Mouse (Mus musculus) CH12.LX (cell line): Measurements from ENCODE around the gene Arid5a. TPM values are rescaled to one million over a fixed set of nuclear protein-coding genes. Genes with fewer than 3 reads are reported as not detected.

Experiments
- DNase-seq: peaks from one replicate; pipeline ENCODE4 v3.0.0-alpha.2; 2013; ENCODE audit errors: extremely low read depth
- H3K27ac ChIP-seq: 2 replicates; pipeline ENCODE4 v1.5.1; 2012; ENCODE audit warnings: low read depth, mild to moderate bottlenecking, control low read depth, moderate library complexity; ENCODE audit not compliant: insufficient read depth
- H3K27me3 ChIP-seq: replicated peaks from 2 replicates; pipeline ENCODE3; 2012; ENCODE audit warnings: inconsistent platforms
- H3K36me3 ChIP-seq, 2 experiments: replicated peaks in 1 of 2; 2 replicates each; pipeline versions ENCODE3 to v1.6.1; 2012; ENCODE audit warnings: inconsistent platforms in 1 of 2, low read length in 1 of 2, mild to moderate bottlenecking in 1 of 2, mixed read lengths in 1 of 2, moderate library complexity in 1 of 2; ENCODE audit not compliant: control insufficient read depth in 1 of 2, insufficient read depth in 1 of 2
- H3K4me1 ChIP-seq, 2 experiments: 2 replicates each; pipeline ENCODE4 v1.6.1; 2012; ENCODE audit warnings: inconsistent platforms in 1 of 2, moderate library complexity in 1 of 2; ENCODE audit not compliant: insufficient read depth in 2 of 2, control insufficient read depth in 1 of 2
- H3K4me2 ChIP-seq: 2 replicates; pipeline ENCODE4 v1.6.1; 2012; ENCODE audit warnings: low read depth, mild to moderate bottlenecking, control low read depth; ENCODE audit not compliant: poor library complexity, insufficient read depth, severe bottlenecking
- H3K4me3 ChIP-seq, 3 experiments: fragments of 150-350 bp in 1 of 3; sonication (generic) in 1 of 3; replicated peaks in 1 of 3; 2 replicates each; pipeline versions ENCODE3 to v1.5.1; 2011 to 2012; ENCODE audit warnings: low read depth in 2 of 3, low read length in 2 of 3, mild to moderate bottlenecking in 2 of 3, moderate library complexity in 2 of 3, control low read depth in 1 of 3, improper control_type of control experiment in 1 of 3, inconsistent platforms in 1 of 3, mixed read lengths in 1 of 3; ENCODE audit not compliant: poor library complexity in 1 of 3
- H3K79me2 ChIP-seq: replicated peaks from 2 replicates; pipeline ENCODE4 v1.6.1; 2012; ENCODE audit warnings: mild to moderate bottlenecking, moderate library complexity; ENCODE audit not compliant: control insufficient read depth, poor library complexity, insufficient read depth, severe bottlenecking; ENCODE audit errors: extremely low read depth
- H3K9ac ChIP-seq: 2 replicates; pipeline ENCODE4 v1.6.1; 2012; ENCODE audit warnings: low read depth, mild to moderate bottlenecking, control low read depth, moderate library complexity; ENCODE audit not compliant: insufficient read depth
- H3K9me3 ChIP-seq: replicated peaks from 2 replicates; pipeline ENCODE3; 2012; ENCODE audit warnings: low read length, inconsistent platforms, mixed read lengths
- BHLHE40 ChIP-seq: IDR thresholded peaks from 2 replicates; pipeline ENCODE4 v1.6.1; 2011; ENCODE audit warnings: mild to moderate bottlenecking, low read depth, low read length, improper control_type of control experiment
- ELF1 ChIP-seq: IDR thresholded peaks from 2 replicates; pipeline ENCODE4 v1.6.1; 2014; ENCODE audit warnings: low read depth, mild to moderate bottlenecking, inconsistent platforms, low read length, improper control_type of control experiment
- EP300 ChIP-seq: IDR thresholded peaks from 2 replicates; pipeline ENCODE4 v1.6.1; 2011; ENCODE audit warnings: low read length, improper control_type of control experiment
- ETS1 ChIP-seq: conservative IDR thresholded peaks from 2 replicates; pipeline ENCODE4 v1.6.1; 2012; ENCODE audit warnings: low read depth, mild to moderate bottlenecking, inconsistent platforms, low read length, improper control_type of control experiment, moderate library complexity
- GABPA ChIP-seq: IDR thresholded peaks from 2 replicates; pipeline ENCODE4 v1.6.1; 2012; ENCODE audit warnings: low read depth, low read length, improper control_type of control experiment, inconsistent platforms; ENCODE audit not compliant: insufficient replicate concordance
- JUND ChIP-seq: conservative IDR thresholded peaks from 2 replicates; pipeline ENCODE4 v1.6.1; 2011; ENCODE audit warnings: low read depth, low read length, improper control_type of control experiment
- KAT2A ChIP-seq: IDR thresholded peaks from 2 replicates; pipeline ENCODE4 v1.6.1; 2012; ENCODE audit warnings: low read length, improper control_type of control experiment, inconsistent platforms; ENCODE audit not compliant: insufficient replicate concordance
- MAX ChIP-seq: IDR thresholded peaks from 2 replicates; pipeline ENCODE4 v1.6.1; 2011; ENCODE audit warnings: low read length, improper control_type of control experiment
- MAZ ChIP-seq: IDR thresholded peaks from 2 replicates; pipeline ENCODE4 v1.6.1; 2012; ENCODE audit warnings: low read depth, mild to moderate bottlenecking, inconsistent platforms, low read length, improper control_type of control experiment, moderate library complexity
- MEF2A ChIP-seq: IDR thresholded peaks from 2 replicates; pipeline ENCODE4 v1.6.1; 2014; ENCODE audit warnings: low read depth, mild to moderate bottlenecking, inconsistent platforms, low read length, improper control_type of control experiment, borderline replicate concordance
- MYC ChIP-seq: IDR thresholded peaks from 2 replicates; pipeline ENCODE4 v1.6.1; 2011; ENCODE audit warnings: low read depth, mild to moderate bottlenecking, improper control_type of control experiment, low read length
- NRF1 ChIP-seq: IDR thresholded peaks from 2 replicates; pipeline ENCODE4 v1.6.1; 2014; ENCODE audit warnings: low read depth, mild to moderate bottlenecking, inconsistent platforms, low read length, improper control_type of control experiment, moderate library complexity
- SMC3 ChIP-seq: IDR thresholded peaks from 2 replicates; pipeline ENCODE4 v1.6.1; 2011; ENCODE audit warnings: low read depth, low read length, improper control_type of control experiment
- TCF12 ChIP-seq: IDR thresholded peaks from 2 replicates; pipeline ENCODE4 v1.6.1; 2014; ENCODE audit warnings: low read depth, mild to moderate bottlenecking, inconsistent platforms, low read length, improper control_type of control experiment
- USF1 ChIP-seq: IDR thresholded peaks from 2 replicates; pipeline ENCODE4 v1.6.1; 2014; ENCODE audit warnings: low read depth, mild to moderate bottlenecking, inconsistent platforms, low read length, improper control_type of control experiment
- ZKSCAN1 ChIP-seq: IDR thresholded peaks from 2 replicates; pipeline ENCODE4 v1.6.1; 2012; ENCODE audit warnings: low read depth, inconsistent platforms, low read length, improper control_type of control experiment, borderline replicate concordance
- ZMIZ1 ChIP-seq: IDR thresholded peaks from 2 replicates; pipeline ENCODE4 v1.6.1; 2012; ENCODE audit warnings: low read depth, mild to moderate bottlenecking, inconsistent platforms, low read length, improper control_type of control experiment
- ZNF384 ChIP-seq: IDR thresholded peaks from 2 replicates; pipeline ENCODE4 v1.6.1; 2012; ENCODE audit warnings: low read depth, low read length, improper control_type of control experiment, inconsistent platforms
- dilution Hi-C: fragments of 300-500 bp; cut with MboI; formaldehyde crosslinking; loops from 2 replicates; pipeline ENCODE4 v1.14.3; 2020; ENCODE audit warnings: low sequenced_read_pairs; ENCODE audit not compliant: extremely low pct_unique_long_range_greater_than_20kb, extremely low pct_ligation_motif_present
- in situ Hi-C: fragments of 300-500 bp; cut with MboI; formaldehyde crosslinking; loops from 3 replicates; pipeline ENCODE4 v1.14.3; 2019; ENCODE audit warnings: low sequenced_read_pairs, low pct_ligation_motif_present, low pct_unique_long_range_greater_than_20kb, mixed read lengths
- polyA plus RNA-seq: library from polyadenylated mRNA; unstranded; fragments of >175 nt; gene quantifications from 2 replicates; pipeline ENCODE4 v1.2.1, GENCODE M21; 2012; ENCODE audit warnings: low read depth; ENCODE audit not compliant: insufficient read length
- total RNA-seq, 2 experiments: library from RNA; depleted of rRNA; stranded (reverse); fragments of 300-350 nt in 1 of 2; fragments of >200 nt in 1 of 2; gene quantifications; 2 replicates each; pipeline ENCODE4 v1.2.3; 2012 to 2014

The Arid5a gene
- total and polyA plus RNA-seq, 3 experiments: 13.2 to 19.6 (median 17.0) TPM

- Histone ChIP-seq H3K27ac (no peak overlapping the region), H3K4me2 (no peak overlapping the region), H3K79me2 (no peaks in the 10 kb centered on the region), H3K27me3 (no peaks in the 10 kb centered on the region), H3K4me1 (peaks cover 15 to 42% of the 10 kb centered on the region in 2 experiments), H3K9ac (no peak overlapping the region), H3K36me3 (peaks cover 1% of the 10 kb centered on the region in 2 experiments), H3K9me3 (no peaks in the 10 kb centered on the region), H3K4me3 (no peak overlapping the region)
- in situ Hi-C loops: loop anchor here (25.0 kb wide), 1 partner anchor 435 kb away; no protein-coding TSS in a partner anchor
- TF ChIP-seq JUND: no peak
- TF ChIP-seq ZMIZ1: no peak
- no peak for TF ChIP-seq MYC
- no peak for TF ChIP-seq ETS1
- TF ChIP-seq ZNF384: no peak
- no peak for TF ChIP-seq ELF1
- dilution Hi-C loops: no loop called here
- DNase-seq: no peak
Observed at GRCm38 (mm10) chr1:36272546-36272945, 35.0 kb upstream of the Arid5a start.

DNA sequence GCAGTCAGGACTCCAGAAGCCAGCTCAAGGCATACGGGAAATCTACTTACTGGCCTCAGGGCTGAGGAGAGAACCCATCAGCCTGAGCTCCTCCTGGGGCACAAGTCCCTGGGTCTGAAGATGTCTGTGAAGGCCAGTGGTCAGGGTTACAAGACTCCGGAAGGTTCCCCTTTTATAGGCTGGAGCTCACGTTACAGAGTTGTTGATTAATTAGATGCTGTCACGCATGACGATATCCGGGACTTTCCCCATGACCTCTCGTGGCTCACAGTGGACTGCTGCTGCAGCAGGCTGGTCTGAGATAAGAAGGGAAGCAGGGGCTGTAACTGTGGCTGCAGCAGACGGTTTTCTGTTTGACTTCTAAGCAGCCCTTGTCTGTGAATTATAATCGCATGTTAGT is 34.2 kb upstream of the Arid5a start:
- Histone ChIP-seq H3K27ac (no peak overlapping the region), H3K4me1 (peaks cover 13 to 42% of the 10 kb centered on the region in 2 experiments), H3K9me3 (no peaks in the 10 kb centered on the region), H3K79me2 (no peaks in the 10 kb centered on the region), H3K4me2 (peak overlapping the region; percentile 51; the same call in 1 of the 2 replicates), H3K27me3 (no peaks in the 10 kb centered on the region), H3K36me3 (no peaks in the 10 kb centered on the region), H3K9ac (no peak overlapping the region), H3K4me3 (no peak overlapping the region)
- TF ChIP-seq MAX (no peak), JUND (no peak), ELF1 (no peak), ZMIZ1 (no peak), BHLHE40 (peak; percentile 89), EP300 (peak; percentile 53), TCF12 (0 out of 2 replicates have a peak, but pooled peaks have one; percentile 24), GABPA (no peak)
- in situ Hi-C loops (loop anchor here (25.0 kb wide), 1 partner anchor 436 kb away; no protein-coding TSS in a partner anchor), dilution Hi-C loops (no loop called here)
- peak; percentile 54 for DNase-seq

DNA sequence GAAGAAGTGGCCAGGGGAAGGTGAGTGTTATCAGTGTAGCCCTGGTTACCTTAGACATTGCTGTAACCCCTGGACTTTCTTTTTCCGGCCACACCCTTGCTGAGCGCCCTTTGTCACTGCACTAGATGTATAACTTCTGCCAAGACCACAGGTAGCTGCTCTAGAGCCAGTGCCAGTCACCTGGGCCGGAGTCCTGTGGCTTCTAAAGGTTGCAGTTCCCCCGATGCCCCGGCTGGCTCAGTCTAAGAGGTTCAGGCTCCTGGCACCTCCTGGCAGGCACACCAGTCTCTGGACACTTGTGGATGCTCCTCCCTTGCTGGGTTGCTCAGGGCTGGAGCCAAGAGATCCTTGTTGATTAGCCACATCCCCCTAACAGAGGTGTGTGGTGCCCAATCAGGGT is 33.1 kb upstream of the Arid5a start, which contains the start of gene Neurl3:
Gene Neurl3, minus strand, starts transcription at position 225 of the 400 bp plus-strand sequence.
- H3K4me2 ChIP-seq: peak within 1 kb of the TSS; percentile 51; the same call in 1 of the 2 replicates
- H3K79me2 ChIP-seq: no peaks in the 10 kb centered on the region
- no peaks in the 10 kb centered on the region for H3K27me3 ChIP-seq
- in situ Hi-C loops: loop anchor here (25.0 kb wide), 1 partner anchor 437 kb away; no protein-coding TSS in a partner anchor
- no peaks in the 10 kb centered on the region for H3K36me3 ChIP-seq
- H3K4me1 ChIP-seq: peaks cover 13 to 46% of the 10 kb centered on the region in 2 experiments
- dilution Hi-C loops: no loop called here
- no peak within 1 kb of the TSS for H3K4me3 ChIP-seq
- H3K9me3 ChIP-seq: no peaks in the 10 kb centered on the region
- H3K27ac ChIP-seq: no peak within 1 kb of the TSS
- H3K9ac ChIP-seq: no peak within 1 kb of the TSS
- DNase-seq: no peak
- no peak for TF ChIP-seq ZNF384
- TF ChIP-seq ZKSCAN1: no peak
- no peak for TF ChIP-seq MAZ
- TF ChIP-seq MEF2A: no peak
- no peak for TF ChIP-seq KAT2A
- TF ChIP-seq JUND: no peak
- TF ChIP-seq SMC3: no peak
- TF ChIP-seq EP300: no peak
- TF ChIP-seq NRF1: no peak
- TF ChIP-seq ELF1: no peak
- TF ChIP-seq ETS1: no peak
- no peak for TF ChIP-seq USF1
- no peak for TF ChIP-seq MAX
- TF ChIP-seq ZMIZ1: no peak
- TF ChIP-seq GABPA: no peak
- no peak for TF ChIP-seq TCF12
